Mouse (Mus musculus) stomach, postnatal 0 days (tissue): ENCODE results near the gene Cog5.

Source experiments
- CTCF ChIP-seq: IDR thresholded peaks from 2 replicates; pipeline ENCODE4 v1.5.1; 2016; ENCODE audit warnings: antibody characterized with exemption, low read depth, mild to moderate bottlenecking, moderate library complexity
- EP300 ChIP-seq: optimal IDR thresholded peaks from 2 replicates; pipeline ENCODE3; 2016; ENCODE audit warnings: antibody characterized with exemption

- TF ChIP-seq CTCF (no peak), EP300 (no peak)
These were observed 129.6 kb downstream of the Cog5 start for GRCm38 (mm10) chr12:31784291-31784690.
